Mouse (Mus musculus): ENCODE measurements around the gene Ddr1. TPM values are rescaled to one million over a fixed set of nuclear protein-coding genes. Genes with fewer than 3 reads are reported as not detected.
A peak's percentile ranks its signal among the peaks of the same experiment; 100 is the strongest.

The Ddr1 gene
- polyA plus RNA-seq, 1 experiment from 2014 or later, result 60.6 TPM

DNA sequence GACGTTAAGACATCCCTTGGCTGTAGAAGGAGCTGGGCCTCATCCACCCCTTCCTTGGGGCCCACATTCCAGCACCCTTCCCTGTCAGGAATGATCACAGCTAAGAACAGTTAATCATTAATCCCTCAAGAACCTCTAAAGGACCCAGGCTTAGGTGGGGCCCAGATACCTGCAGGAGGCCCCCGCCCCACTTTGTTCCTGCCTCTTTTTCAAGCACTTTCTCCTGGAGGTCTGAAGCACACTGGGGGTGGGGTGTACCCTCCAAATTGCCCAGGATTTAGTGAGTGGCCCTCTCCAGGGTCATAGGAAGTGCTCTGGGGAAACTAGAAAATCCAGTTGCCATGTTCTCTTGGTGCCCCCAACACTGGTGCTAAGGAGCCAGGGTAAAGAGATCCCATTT, 55.0 kb downstream of the Ddr1 start:
- H3K9me3 ChIP-seq (replicated peaks; ENCODE audit: control insufficient read depth, low read length), result no peaks in the 10 kb centered on the region
- H3K4me1 ChIP-seq (ENCODE audit: control insufficient read depth, insufficient read depth, low read length), result no peaks in the 10 kb centered on the region
- no peak overlapping the region for H3K4me3 ChIP-seq (ENCODE audit: low read depth, low read length)
- WGBS (ENCODE audit: insufficient replicate concordance), result 59% methylated on average over 2 of the region's 2 CpGs
- H3K36me3 ChIP-seq (ENCODE audit: control insufficient read depth, insufficient read depth, low read length), result no peaks in the 10 kb centered on the region
- no peaks in the 10 kb centered on the region for H3K27me3 ChIP-seq (ENCODE audit: control insufficient read depth, insufficient read depth, low read length)
- no peak overlapping the region for H3K4me2 ChIP-seq
- ATAC-seq (replicated peaks; ENCODE audit: insufficient number of reproducible peaks, low FRiP score, low TSS enrichment), result no peak
- no peak overlapping the region for H3K27ac ChIP-seq (ENCODE audit: low read depth, low read length)
- no peak overlapping the region for H3K9ac ChIP-seq (ENCODE audit: low read depth, low read length)

DNA sequence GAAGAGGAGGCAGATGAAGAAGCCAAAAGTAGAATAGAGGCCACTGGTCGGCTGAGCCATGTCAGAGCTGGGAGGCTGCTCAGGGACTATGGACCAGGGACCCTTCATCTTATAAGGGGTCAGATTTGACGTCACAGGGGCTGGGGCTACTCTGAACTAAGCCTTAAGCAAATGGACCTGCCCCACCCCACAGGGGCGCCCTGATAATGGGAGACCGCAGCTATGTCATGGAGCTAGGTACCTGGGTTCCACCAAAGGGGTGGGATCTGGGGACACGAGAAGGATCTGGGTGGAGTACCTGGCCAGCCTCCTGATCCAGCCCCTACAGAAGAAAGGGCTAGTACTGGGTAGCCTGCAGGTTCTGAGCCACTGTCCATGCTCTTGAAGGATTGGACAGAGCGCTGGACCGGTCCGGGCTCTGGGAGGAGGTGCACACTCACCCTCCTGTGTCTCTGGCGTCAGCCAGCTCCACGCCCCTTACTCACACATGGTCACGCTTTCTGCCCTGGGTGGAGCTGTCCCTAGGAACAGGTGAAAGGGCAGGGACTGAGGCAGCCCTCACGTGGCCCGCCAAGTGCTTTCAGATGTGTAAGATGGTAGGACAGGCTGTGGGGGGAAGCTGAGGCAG, 60.7 kb downstream of the Ddr1 start, which contains the start of gene Mucl3:
TSS of gene Mucl3 (minus strand) at position 87 of the 628 bp plus-strand sequence.
- Histone ChIP-seq H3K9ac (ENCODE audit: low read depth, low read length) (no peak within 1 kb of the TSS), H3K4me1 (ENCODE audit: control insufficient read depth, insufficient read depth, low read length) (0 out of 2 replicates have a peak, but pooled peaks cover 6% of the 10 kb centered on the region), H3K4me3 (ENCODE audit: low read depth, low read length) (no peak within 1 kb of the TSS), H3K36me3 (ENCODE audit: control insufficient read depth, insufficient read depth, low read length) (no peaks in the 10 kb centered on the region), H3K27me3 (ENCODE audit: control insufficient read depth, insufficient read depth, low read length) (peaks cover 19% of the 10 kb centered on the region), H3K9me3 (replicated peaks; ENCODE audit: control insufficient read depth, low read length) (no peaks in the 10 kb centered on the region), H3K27ac (ENCODE audit: low read depth, low read length) (no peak within 1 kb of the TSS), H3K4me2 (no peak within 1 kb of the TSS)
- no peak for ATAC-seq (replicated peaks; ENCODE audit: insufficient number of reproducible peaks, low FRiP score, low TSS enrichment)
- 67% methylated on average over 13 of the region's 13 CpGs for WGBS (ENCODE audit: insufficient replicate concordance)

DNA sequence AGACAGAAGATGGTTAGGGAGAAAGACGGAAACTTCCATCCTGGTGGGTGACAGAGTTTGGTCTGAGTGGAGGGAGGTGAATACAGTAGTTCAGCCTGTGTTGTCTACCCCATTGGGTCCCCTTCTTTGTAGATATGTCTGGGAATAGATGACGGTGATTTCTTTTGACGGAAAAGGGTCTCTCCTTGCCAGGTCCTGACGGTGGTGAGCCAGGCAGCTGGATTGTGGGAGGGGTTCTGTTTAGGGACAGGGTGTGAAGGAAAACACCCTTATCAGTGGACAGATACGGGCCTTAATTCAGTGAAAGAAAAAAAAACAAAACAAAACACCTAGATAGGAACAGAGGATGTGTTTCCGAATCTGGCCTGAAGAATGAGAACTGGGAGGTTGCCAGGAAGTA, 65.1 kb downstream of the Ddr1 start:
- no peak for ATAC-seq (replicated peaks; ENCODE audit: insufficient number of reproducible peaks, low FRiP score, low TSS enrichment)
- H3K4me2 ChIP-seq, result peak overlapping the region; percentile 50
- no peak overlapping the region for H3K4me3 ChIP-seq (ENCODE audit: low read depth, low read length)
- no peaks in the 10 kb centered on the region for H3K9me3 ChIP-seq (replicated peaks; ENCODE audit: control insufficient read depth, low read length)
- peaks cover 10% of the 10 kb centered on the region; the same call in 1 of the 2 replicates for H3K4me1 ChIP-seq (ENCODE audit: control insufficient read depth, insufficient read depth, low read length)
- no peak overlapping the region for H3K9ac ChIP-seq (ENCODE audit: low read depth, low read length)
- peaks cover 22% of the 10 kb centered on the region for H3K27me3 ChIP-seq (ENCODE audit: control insufficient read depth, insufficient read depth, low read length)
- H3K36me3 ChIP-seq (ENCODE audit: control insufficient read depth, insufficient read depth, low read length), result no peaks in the 10 kb centered on the region
- 37% methylated on average over 6 of the region's 6 CpGs for WGBS (ENCODE audit: insufficient replicate concordance)
- no peak overlapping the region for H3K27ac ChIP-seq (ENCODE audit: low read depth, low read length)

- Histone ChIP-seq H3K36me3 (ENCODE audit: control insufficient read depth, insufficient read depth, low read length) (no peaks in the 10 kb centered on the region), H3K27ac (ENCODE audit: low read depth, low read length) (no peak overlapping the region), H3K9ac (ENCODE audit: low read depth, low read length) (no peak overlapping the region), H3K27me3 (ENCODE audit: control insufficient read depth, insufficient read depth, low read length) (peaks cover 16% of the 10 kb centered on the region), H3K4me3 (ENCODE audit: low read depth, low read length) (no peak overlapping the region), H3K4me1 (ENCODE audit: control insufficient read depth, insufficient read depth, low read length) (peaks cover 10% of the 10 kb centered on the region; the same call in 1 of the 2 replicates), H3K4me2 (peak overlapping the region; percentile 50), H3K9me3 (replicated peaks; ENCODE audit: control insufficient read depth, low read length) (no peaks in the 10 kb centered on the region)
- peak; percentile 77 for ATAC-seq (replicated peaks; ENCODE audit: insufficient number of reproducible peaks, low FRiP score, low TSS enrichment)
- WGBS (ENCODE audit: insufficient replicate concordance), result 19% methylated on average over 14 of the region's 14 CpGs
Observed at GRCm38 (mm10) chr17:35638475-35639190, 65.8 kb downstream of the Ddr1 start.

GRCm38 (mm10) chr17:35636363-35636762, 68.1 kb downstream of the Ddr1 start:
- no peak overlapping the region for H3K9ac ChIP-seq (ENCODE audit: low read depth, low read length)
- ATAC-seq (replicated peaks; ENCODE audit: insufficient number of reproducible peaks, low FRiP score, low TSS enrichment), result no peak
- no peak overlapping the region for H3K4me2 ChIP-seq

GRCm38 (mm10) chr17:35635699-35636111, 68.7 kb downstream of the Ddr1 start:
- 0 out of 2 replicates have a peak overlapping the region, but pooled peaks have one; percentile 43 for H3K9ac ChIP-seq (ENCODE audit: low read depth, low read length)
- WGBS (ENCODE audit: insufficient replicate concordance), result 3% methylated on average over 15 of the region's 15 CpGs

More at GRCm38 (mm10) chr17:35636363-35636762, 68.1 kb downstream of the Ddr1 start:
- Histone ChIP-seq H3K9me3 (replicated peaks; ENCODE audit: control insufficient read depth, low read length) (no peaks in the 10 kb centered on the region), H3K36me3 (ENCODE audit: control insufficient read depth, insufficient read depth, low read length) (no peaks in the 10 kb centered on the region), H3K27me3 (ENCODE audit: control insufficient read depth, insufficient read depth, low read length) (peaks cover 4% of the 10 kb centered on the region), H3K4me1 (ENCODE audit: control insufficient read depth, insufficient read depth, low read length) (peaks cover 10% of the 10 kb centered on the region; the same call in 1 of the 2 replicates), H3K4me3 (ENCODE audit: low read depth, low read length) (no peak overlapping the region), H3K27ac (ENCODE audit: low read depth, low read length) (no peak overlapping the region)
- 32% methylated on average over 5 of the region's 5 CpGs for WGBS (ENCODE audit: insufficient replicate concordance)

GRCm38 (mm10) chr17:35635202-35635601, 69.2 kb downstream of the Ddr1 start:
- H3K9ac ChIP-seq (ENCODE audit: low read depth, low read length), result no peak overlapping the region
- no peak for ATAC-seq (replicated peaks; ENCODE audit: insufficient number of reproducible peaks, low FRiP score, low TSS enrichment)
- no peak overlapping the region for H3K27ac ChIP-seq (ENCODE audit: low read depth, low read length)
- no peaks in the 10 kb centered on the region for H3K9me3 ChIP-seq (replicated peaks; ENCODE audit: control insufficient read depth, low read length)
- H3K4me3 ChIP-seq (ENCODE audit: low read depth, low read length), result no peak overlapping the region
- no peak overlapping the region for H3K4me2 ChIP-seq
- peaks cover 10% of the 10 kb centered on the region; the same call in 1 of the 2 replicates for H3K4me1 ChIP-seq (ENCODE audit: control insufficient read depth, insufficient read depth, low read length)
- 75% methylated on average over 3 of the region's 3 CpGs for WGBS (ENCODE audit: insufficient replicate concordance)
- H3K27me3 ChIP-seq (ENCODE audit: control insufficient read depth, insufficient read depth, low read length), result peaks cover 3% of the 10 kb centered on the region
- no peaks in the 10 kb centered on the region for H3K36me3 ChIP-seq (ENCODE audit: control insufficient read depth, insufficient read depth, low read length)

More at GRCm38 (mm10) chr17:35635699-35636111, 68.7 kb downstream of the Ddr1 start:
- ATAC-seq (replicated peaks; ENCODE audit: insufficient number of reproducible peaks, low FRiP score, low TSS enrichment), result no peak
- H3K27me3 ChIP-seq (ENCODE audit: control insufficient read depth, insufficient read depth, low read length), result peaks cover 3% of the 10 kb centered on the region
- peak overlapping the region; percentile 71 for H3K4me2 ChIP-seq
- H3K36me3 ChIP-seq (ENCODE audit: control insufficient read depth, insufficient read depth, low read length), result no peaks in the 10 kb centered on the region
- H3K9me3 ChIP-seq (replicated peaks; ENCODE audit: control insufficient read depth, low read length), result no peaks in the 10 kb centered on the region
- H3K27ac ChIP-seq (ENCODE audit: low read depth, low read length), result 0 out of 2 replicates have a peak overlapping the region, but pooled peaks have one; percentile 10
- peak overlapping the region; percentile 37 for H3K4me3 ChIP-seq (ENCODE audit: low read depth, low read length)
- peaks cover 10% of the 10 kb centered on the region; the same call in 1 of the 2 replicates for H3K4me1 ChIP-seq (ENCODE audit: control insufficient read depth, insufficient read depth, low read length)

DNA sequence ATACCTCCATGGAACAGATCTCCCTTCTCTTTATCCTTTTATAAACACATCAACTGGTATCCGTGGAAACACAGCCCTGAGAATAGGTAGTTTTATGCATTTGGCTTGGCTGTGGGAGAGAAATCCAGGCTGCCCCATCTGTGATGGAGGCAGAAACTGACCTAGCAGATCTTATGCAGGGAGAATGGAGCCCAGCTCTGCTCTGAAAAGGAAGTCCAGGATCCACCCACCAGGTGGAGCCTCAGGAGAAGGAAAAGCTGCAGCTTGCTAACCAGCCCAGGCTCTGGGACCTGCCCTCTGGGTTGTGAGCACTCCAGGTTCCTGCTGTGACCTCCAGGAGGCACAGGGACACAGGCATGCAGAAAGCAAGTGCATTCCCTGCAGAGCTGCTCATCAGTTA, 70.4 kb downstream of the Ddr1 start:
- 15% methylated on average over 1 of the region's 1 CpGs for WGBS (ENCODE audit: insufficient replicate concordance)
- no peak overlapping the region for H3K9ac ChIP-seq (ENCODE audit: low read depth, low read length)

More for the DNA sequence above, 70.4 kb downstream of the Ddr1 start:
- Histone ChIP-seq H3K36me3 (ENCODE audit: control insufficient read depth, insufficient read depth, low read length) (no peaks in the 10 kb centered on the region), H3K27me3 (ENCODE audit: control insufficient read depth, insufficient read depth, low read length) (peaks cover 3% of the 10 kb centered on the region), H3K4me1 (ENCODE audit: control insufficient read depth, insufficient read depth, low read length) (peaks cover 4% of the 10 kb centered on the region; the same call in 1 of the 2 replicates), H3K4me3 (ENCODE audit: low read depth, low read length) (no peak overlapping the region), H3K9me3 (replicated peaks; ENCODE audit: control insufficient read depth, low read length) (no peaks in the 10 kb centered on the region), H3K27ac (ENCODE audit: low read depth, low read length) (no peak overlapping the region), H3K4me2 (no peak overlapping the region)
- ATAC-seq (replicated peaks; ENCODE audit: insufficient number of reproducible peaks, low FRiP score, low TSS enrichment), result no peak

Data from heart, embryonic 11.5 days (tissue).